In genomic region chr2:179145726-179146125, GRCm38 (mm10) we compare ENCODE assay signal across 19 mouse cellular contexts.
"Had no signal": no experiment of that assay in that cellular context is flagged by ENCODE, and none has a peak within 500 bp of the region (broad histone marks: within the 10 kb centered on the region; RNA-seq: fewer than 3 reads in every experiment).

No protein-coding gene starts in this region.

- H3K4me2 ChIP-seq: kidney, embryonic 15.5 days; liver, embryonic 13.5 days; lung, embryonic 15.5 days; midbrain, embryonic 13.5 days; neural tube, embryonic 13.5 days; stomach, embryonic 15.5 days had no signal

- H3K36me3 ChIP-seq: kidney, embryonic 15.5 days; liver, embryonic 13.5 days; lung, embryonic 15.5 days; midbrain, embryonic 13.5 days; neural tube, embryonic 13.5 days; stomach, embryonic 15.5 days had no signal

- H3K9ac ChIP-seq: kidney, embryonic 15.5 days; liver, embryonic 13.5 days; liver, postnatal 0 days; lung, embryonic 15.5 days; midbrain, embryonic 13.5 days; neural tube, embryonic 13.5 days; stomach, embryonic 15.5 days had no signal

- H3K27ac ChIP-seq: kidney, embryonic 15.5 days; left cerebral cortex, adult 2 months; liver, embryonic 13.5 days; lung, embryonic 15.5 days; macrophage; midbrain, embryonic 13.5 days; neural tube, embryonic 13.5 days; stomach, embryonic 15.5 days had no signal

- H3K9me3 ChIP-seq: kidney, embryonic 15.5 days; lung, embryonic 15.5 days; midbrain, embryonic 13.5 days; neural tube, embryonic 13.5 days; stomach, embryonic 15.5 days had no signal

- DNase-seq: kidney, adult 2 months; kidney, postnatal 14 days; liver; liver, embryonic 13.5 days; liver, postnatal 0 days; lung, postnatal 14 days; right cerebral cortex, postnatal 14 days; thymus, adult 2 months; thymus, postnatal 25 days had no signal

- ATAC-seq: intestine, embryonic 16.5 days; liver, postnatal 0 days; midbrain, embryonic 13.5 days had no signal

- H3K4me3 ChIP-seq: kidney, embryonic 15.5 days; left cerebral cortex, adult 2 months; liver, embryonic 13.5 days; lung, embryonic 15.5 days; megakaryocyte, embryonic 14.5 days; midbrain, embryonic 13.5 days; myocyte; neural tube, embryonic 13.5 days; stomach, embryonic 15.5 days had no signal

- H3K27me3 ChIP-seq: kidney, embryonic 15.5 days; liver, embryonic 13.5 days; lung, embryonic 15.5 days; megakaryocyte, embryonic 14.5 days; neural tube, embryonic 13.5 days; stomach, embryonic 15.5 days had no signal

- H3K4me1 ChIP-seq: liver, embryonic 13.5 days; lung, embryonic 15.5 days; megakaryocyte, embryonic 14.5 days; stomach, embryonic 15.5 days had no signal
